In genomic region chr6:127251671-127251985, GRCm38 (mm10) we compare ENCODE assay signal across 10 mouse cellular contexts.
A peak's percentile ranks its signal among the peaks of the same experiment; 100 is the strongest.
DNase-seq lines count a peak whose midpoint lies in the region; ATAC-seq lines count a peak whose summit lies in the region.
"Had no signal": no experiment of that assay in that cellular context is flagged by ENCODE, and none has a peak within 500 bp of the region (broad histone marks: within the 10 kb centered on the region; RNA-seq: fewer than 3 reads in every experiment).

No protein-coding gene starts in this region.

- DNase-seq in lung, postnatal 10 days, result no peak
- DNase-seq in intestine, embryonic 14.5 days (ENCODE audit: low spot score), result peak; percentile 62
- DNase-seq in spleen, postnatal 36 days (ENCODE audit: low spot score in 2 of 2), result no peak
- DNase-seq in ovary, postnatal 36 days (ENCODE audit: low spot score), result no peak
- DNase-seq: lung, adult 18-20 months had no signal

- H3K27me3 ChIP-seq in lung, embryonic 16.5 days (ENCODE audit: control insufficient read depth, insufficient read depth, low read depth, low read length), result no peaks in the 10 kb centered on the region
- H3K27me3 ChIP-seq in intestine, embryonic 14.5 days (replicated peaks; ENCODE audit: control insufficient read depth, insufficient read depth, low read length), result no peaks in the 10 kb centered on the region
- H3K27me3 ChIP-seq in limb, embryonic 12.5 days, result no peaks in the 10 kb centered on the region
- no peaks in the 10 kb centered on the region for H3K27me3 ChIP-seq in stomach, embryonic 16.5 days (ENCODE audit: control insufficient read depth, insufficient read depth, low read length)

- H3K36me3 ChIP-seq in lung, embryonic 16.5 days (ENCODE audit: control insufficient read depth, insufficient read depth, low read length), result no peaks in the 10 kb centered on the region
- H3K36me3 ChIP-seq in intestine, embryonic 14.5 days (ENCODE audit: control insufficient read depth, insufficient read depth, low read length), result no peaks in the 10 kb centered on the region
- no peaks in the 10 kb centered on the region for H3K36me3 ChIP-seq in limb, embryonic 12.5 days
- no peaks in the 10 kb centered on the region for H3K36me3 ChIP-seq in stomach, embryonic 16.5 days (ENCODE audit: control insufficient read depth, insufficient read depth, low read length)

- H3K27ac ChIP-seq in lung, embryonic 16.5 days (ENCODE audit: low read length), result no peak overlapping the region
- H3K27ac ChIP-seq in intestine, embryonic 14.5 days (ENCODE audit: low read depth), result peak overlapping the region; percentile 64
- H3K27ac ChIP-seq in limb, embryonic 12.5 days, result peak overlapping the region; percentile 99
- peak overlapping the region; percentile 69 for H3K27ac ChIP-seq in stomach, embryonic 16.5 days (ENCODE audit: low read length)

- no peaks in the 10 kb centered on the region for H3K9me3 ChIP-seq in lung, embryonic 16.5 days (ENCODE audit: control insufficient read depth, low read length)
- H3K9me3 ChIP-seq in intestine, embryonic 14.5 days (ENCODE audit: control insufficient read depth, low read length), result peaks cover 5% of the 10 kb centered on the region; the same call in 1 of the 2 replicates
- no peaks in the 10 kb centered on the region for H3K9me3 ChIP-seq in limb, embryonic 12.5 days
- H3K9me3 ChIP-seq in stomach, embryonic 16.5 days (replicated peaks; ENCODE audit: control insufficient read depth, low read length), result no peaks in the 10 kb centered on the region

- ATAC-seq in lung, embryonic 16.5 days (ENCODE audit: low read depth), result peak; percentile 54; the same call in 1 of the 2 replicates
- peak; percentile 53 for ATAC-seq in intestine, embryonic 14.5 days (replicated peaks; ENCODE audit: low FRiP score, low TSS enrichment, low read depth)
- ATAC-seq in limb, embryonic 12.5 days (ENCODE audit: insufficient number of reproducible peaks, insufficient read depth, low FRiP score, low TSS enrichment, low read depth), result peak; percentile 35
- ATAC-seq in stomach, embryonic 16.5 days (ENCODE audit: insufficient read depth, low FRiP score), result peak; percentile 66
- no peak for ATAC-seq in cerebellum, adult (ENCODE audit: insufficient number of reproducible peaks, low FRiP score, low TSS enrichment)

- peaks cover 12% of the 10 kb centered on the region for H3K4me1 ChIP-seq in lung, embryonic 16.5 days (replicated peaks; ENCODE audit: control insufficient read depth, insufficient read depth, low read length)
- peaks cover 29% of the 10 kb centered on the region for H3K4me1 ChIP-seq in intestine, embryonic 14.5 days (replicated peaks; ENCODE audit: control insufficient read depth, insufficient read depth, low read length)
- peaks cover 58% of the 10 kb centered on the region for H3K4me1 ChIP-seq in limb, embryonic 12.5 days (replicated peaks)
- peaks cover 20% of the 10 kb centered on the region for H3K4me1 ChIP-seq in stomach, embryonic 16.5 days (ENCODE audit: control insufficient read depth, insufficient read depth, low read length)

- peak overlapping the region; percentile 27; the same call in 1 of the 2 replicates for H3K4me2 ChIP-seq in lung, embryonic 16.5 days (ENCODE audit: low read depth, low read length)
- peak overlapping the region; percentile 41 for H3K4me2 ChIP-seq in intestine, embryonic 14.5 days (ENCODE audit: low read length)
- H3K4me2 ChIP-seq in limb, embryonic 12.5 days, result peak overlapping the region; percentile 55
- peak overlapping the region; percentile 26 for H3K4me2 ChIP-seq in stomach, embryonic 16.5 days (ENCODE audit: low read depth, low read length)

- H3K4me3 ChIP-seq in lung, embryonic 16.5 days (ENCODE audit: low read length), result no peak overlapping the region
- no peak overlapping the region for H3K4me3 ChIP-seq in intestine, embryonic 14.5 days (ENCODE audit: low read depth, low read length)
- peak overlapping the region; percentile 24 for H3K4me3 ChIP-seq in limb, embryonic 12.5 days (replicated peaks)
- no peak overlapping the region; the same call in 1 of the 2 replicates for H3K4me3 ChIP-seq in stomach, embryonic 16.5 days (replicated peaks; ENCODE audit: low read length)
- H3K4me3 ChIP-seq: erythroblast, embryonic 14.5 days had no signal

- WGBS in lung, embryonic 16.5 days, result 4% methylated on average over 5 of the region's 5 CpGs
- 5% methylated on average over 5 of the region's 5 CpGs for WGBS in intestine, embryonic 14.5 days
- WGBS in limb, embryonic 12.5 days, result under 1% methylated on average over 5 of the region's 5 CpGs
- 3% methylated on average over 5 of the region's 5 CpGs for WGBS in stomach, embryonic 16.5 days

- H3K9ac ChIP-seq in lung, embryonic 16.5 days (ENCODE audit: low read length), result peak overlapping the region; percentile 12; the same call in 1 of the 2 replicates
- peak overlapping the region; percentile 10; the same call in 1 of the 2 replicates for H3K9ac ChIP-seq in intestine, embryonic 14.5 days (ENCODE audit: low read length)
- H3K9ac ChIP-seq in limb, embryonic 12.5 days (replicated peaks), result peak overlapping the region; percentile 44
- H3K9ac ChIP-seq in stomach, embryonic 16.5 days (ENCODE audit: low read length), result peak overlapping the region; percentile 14; the same call in 1 of the 2 replicates
